Mouse (Mus musculus) thymus, adult 2 months (tissue): ENCODE results near the gene Tm9sf3. TPM values are rescaled to one million over a fixed set of nuclear protein-coding genes. Genes with fewer than 3 reads are reported as not detected.

Experiments
- DNase-seq: peaks from one replicate; pipeline ENCODE4 v3.0.0; 2021
- H3K27ac ChIP-seq: fragments of 200-500 bp; 2 replicates; pipeline ENCODE4 v1.5.1; 2012; ENCODE audit warnings: low read length, control low read depth; ENCODE audit not compliant: control insufficient read depth, insufficient read depth
- H3K27me3 ChIP-seq: fragments of 200-500 bp; 2 replicates; pipeline ENCODE4 v1.6.1; 2012; ENCODE audit warnings: mild to moderate bottlenecking, low read length, moderate library complexity, mixed read lengths; ENCODE audit not compliant: control insufficient read depth, insufficient read depth
- H3K36me3 ChIP-seq: fragments of 200-500 bp; 2 replicates; pipeline ENCODE4 v1.6.1; 2012; ENCODE audit warnings: mild to moderate bottlenecking, low read length, moderate library complexity; ENCODE audit not compliant: control insufficient read depth, insufficient read depth
- H3K4me1 ChIP-seq: fragments of 200-500 bp; replicated peaks from 2 replicates; pipeline ENCODE4 v1.6.1; 2012; ENCODE audit warnings: low read length; ENCODE audit not compliant: control insufficient read depth, insufficient read depth
- H3K4me3 ChIP-seq: fragments of 200-500 bp; 2 replicates; pipeline ENCODE4 v1.5.1; 2012; ENCODE audit warnings: mild to moderate bottlenecking, low read length, control low read depth, moderate library complexity; ENCODE audit not compliant: control insufficient read depth, insufficient read depth
- CTCF ChIP-seq: fragments of 200-500 bp; IDR thresholded peaks from 2 replicates; pipeline ENCODE4 v1.5.1; 2012; ENCODE audit warnings: mild to moderate bottlenecking, control low read depth, low read length, moderate library complexity, borderline replicate concordance; ENCODE audit not compliant: control insufficient read depth, poor library complexity, insufficient read depth; ENCODE audit errors: extremely low read depth
- POLR2A ChIP-seq: fragments of 200-500 bp; IDR thresholded peaks from 2 replicates; pipeline ENCODE4 v1.6.1; 2012; ENCODE audit warnings: mild to moderate bottlenecking, low read length, control low read depth, moderate library complexity; ENCODE audit not compliant: control insufficient read depth, poor library complexity, insufficient read depth; ENCODE audit errors: extremely low read depth
- WGBS: fragments of 180-500 bp; shearing (Covaris S2); methylation state at CpG from one replicate; pipeline ENCODE4 v1.1.7; 2018; 5-methylcytosine and 5-hydroxymethylcytosine counted together
- polyA plus RNA-seq: library from polyadenylated mRNA; depleted of rRNA; stranded (reverse); fragments of >200 nt; gene quantifications from 2 replicates; pipeline ENCODE4 v1.2.3, GENCODE M21; 2012

Tm9sf3 gene
- polyA plus RNA-seq, 1 experiment, result 59.7 TPM

GRCm38 (mm10) chr19:41206041-41206810 is 57.6 kb downstream of the Tm9sf3 start:
- no peaks in the 10 kb centered on the region for H3K36me3 ChIP-seq
- DNase-seq, result no peak
- WGBS, result 5% methylated on average over 46 of the region's 46 CpGs
- no peak overlapping the region for H3K27ac ChIP-seq
- TF ChIP-seq POLR2A, result no peak
- TF ChIP-seq CTCF, result no peak
- no peak overlapping the region for H3K4me3 ChIP-seq
- peaks cover 7% of the 10 kb centered on the region; the same call in 1 of the 2 replicates for H3K27me3 ChIP-seq
- peaks cover 3% of the 10 kb centered on the region; the same call in 1 of the 2 replicates for H3K4me1 ChIP-seq

- WGBS, result 74% methylated on average over 11 of the region's 11 CpGs
- Histone ChIP-seq H3K4me1 (peaks cover 3% of the 10 kb centered on the region; the same call in 1 of the 2 replicates), H3K36me3 (no peaks in the 10 kb centered on the region), H3K27me3 (peaks cover 7% of the 10 kb centered on the region; the same call in 1 of the 2 replicates), H3K27ac (no peak overlapping the region), H3K4me3 (no peak overlapping the region)
- TF ChIP-seq POLR2A (no peak), CTCF (no peak)
- DNase-seq, result no peak
Observed at GRCm38 (mm10) chr19:41204159-41205081, 59.4 kb downstream of the Tm9sf3 start.

- H3K4me1 ChIP-seq, result no peaks in the 10 kb centered on the region
- no peaks in the 10 kb centered on the region for H3K27me3 ChIP-seq
- WGBS, result 91% methylated on average over 12 of the region's 12 CpGs
- TF ChIP-seq CTCF (no peak), POLR2A (no peak)
- H3K4me3 ChIP-seq, result no peak overlapping the region
- DNase-seq, result no peak
- H3K27ac ChIP-seq, result no peak overlapping the region
- no peaks in the 10 kb centered on the region for H3K36me3 ChIP-seq
Observed at GRCm38 (mm10) chr19:41197606-41198005, 66.2 kb downstream of the Tm9sf3 start.

GRCm38 (mm10) chr19:41193379-41193778 is 70.4 kb downstream of the Tm9sf3 start:
- WGBS, result 93% methylated on average over 1 of the region's 1 CpGs
- no peak overlapping the region for H3K4me3 ChIP-seq
- no peak overlapping the region for H3K27ac ChIP-seq
- no peak for DNase-seq
- no peaks in the 10 kb centered on the region for H3K27me3 ChIP-seq
- H3K4me1 ChIP-seq, result no peaks in the 10 kb centered on the region
- no peaks in the 10 kb centered on the region for H3K36me3 ChIP-seq
- TF ChIP-seq CTCF, result no peak
- no peak for TF ChIP-seq POLR2A

GRCm38 (mm10) chr19:41192953-41193352 is 70.8 kb downstream of the Tm9sf3 start:
- 87% methylated on average over 4 of the region's 4 CpGs for WGBS
- H3K36me3 ChIP-seq, result no peaks in the 10 kb centered on the region
- no peak overlapping the region for H3K27ac ChIP-seq
- TF ChIP-seq CTCF (no peak), POLR2A (no peak)
- H3K27me3 ChIP-seq, result no peaks in the 10 kb centered on the region
- no peak for DNase-seq
- H3K4me1 ChIP-seq, result no peaks in the 10 kb centered on the region
- H3K4me3 ChIP-seq, result no peak overlapping the region

GRCm38 (mm10) chr19:41191724-41192123 is 72.1 kb downstream of the Tm9sf3 start:
- DNase-seq, result no peak
- H3K4me1 ChIP-seq, result no peaks in the 10 kb centered on the region
- WGBS, result 90% methylated on average over 9 of the region's 9 CpGs
- no peaks in the 10 kb centered on the region for H3K27me3 ChIP-seq
- no peak overlapping the region for H3K4me3 ChIP-seq
- H3K36me3 ChIP-seq, result no peaks in the 10 kb centered on the region
- TF ChIP-seq CTCF (no peak), POLR2A (no peak)
- no peak overlapping the region for H3K27ac ChIP-seq
